Mouse (Mus musculus) ES-Bruce4 (cell line): ENCODE measurements around the gene Phf11c.

ENCODE experiments used
- EP300 ChIP-seq: IDR thresholded peaks from 2 replicates; pipeline ENCODE4 v1.6.1; 2011; ENCODE audit warnings: low read depth, low read length; ENCODE audit not compliant: insufficient read depth
- POLR2A ChIP-seq: IDR thresholded peaks from one replicate; pipeline ENCODE4 v1.8.1; 2011; ENCODE audit warnings: low read length; ENCODE audit not compliant: insufficient read depth

GRCm38 (mm10) chr14:59389532-59389931 lies 5.6 kb downstream of the Phf11c start:
- no peak for TF ChIP-seq POLR2A
- no peak for TF ChIP-seq EP300
